Mouse (Mus musculus) liver, embryonic 14.5 days (tissue): ENCODE data around the gene Klhl30.

Experiments
- CTCF ChIP-seq: IDR thresholded peaks from 2 replicates; pipeline ENCODE4 v1.5.1; 2016; ENCODE audit warnings: antibody characterized with exemption, low read depth, control low read depth
- EP300 ChIP-seq: IDR thresholded peaks from 2 replicates; pipeline ENCODE4 v1.6.1; 2016; ENCODE audit warnings: antibody characterized with exemption, low read depth

GRCm38 (mm10) chr1:91373414-91373835, 22.6 kb downstream of the Klhl30 start:
- TF ChIP-seq CTCF, result no peak
- TF ChIP-seq EP300, result peak; percentile 54; the same call in 1 of the 2 replicates
